Mouse (Mus musculus) macrophage (primary cell): ENCODE measurements around the gene Hba-a1. TPM values are rescaled to one million over a fixed set of nuclear protein-coding genes. Genes with fewer than 3 reads are reported as not detected.
"Not testable (repeated sequence)": the region's sequence is repeated elsewhere in the genome, so short reads cannot be mapped to it uniquely, and the experiment has no call there.

Source experiments
- H3K27ac ChIP-seq: fragments of 350-480 bp; formaldehyde crosslinking; 2 replicates; pipeline ENCODE4 v1.9.0; 2021
- H3K36me3 ChIP-seq: fragments of 350-480 bp; formaldehyde crosslinking; 2 replicates; pipeline ENCODE4 v1.9.0; 2021; ENCODE audit errors: inconsistent target
- H3K4me3 ChIP-seq: fragments of 350-480 bp; formaldehyde crosslinking; 2 replicates; pipeline ENCODE4 v1.9.0; 2021; ENCODE audit errors: inconsistent target
- H3K79me2 ChIP-seq: fragments of 350-480 bp; formaldehyde crosslinking; 2 replicates; pipeline ENCODE4 v1.9.0; 2021; ENCODE audit errors: inconsistent target
- whole genome bisulfite sequencing: methylation state at CpG from one replicate; pipeline ENCODE4 v1.1.7; 2026; ENCODE audit warnings: inconsistent platforms; ENCODE audit not compliant: missing documents; 5-methylcytosine and 5-hydroxymethylcytosine counted together
- polyA plus RNA-seq: library from polyadenylated mRNA; stranded (reverse); fragments of 250-400 nt; gene quantifications from 3 replicates; pipeline ENCODE4 v1.2.4, GENCODE M21; 2018; ENCODE audit warnings: inconsistent platforms
- total RNA-seq, 78 experiments: library from RNA; depleted of rRNA; stranded (reverse); fragments of 250-400 nt; gene quantifications; 1 replicate in 9 of 78; 2 replicates in 24 of 78; 3 replicates in 43 of 78; 4 replicates in 2 of 78; pipeline ENCODE4 v1.2.4; 2018; ENCODE audit warnings: inconsistent platforms in 56 of 78

Hba-a1 gene
- 1 to 10 TPM in 3 of 26 experiments, not detected in 23; 1.5 to 2.4 (median 1.6) TPM for total RNA-seq (2018; cell fraction: chromatin; rRNA removed)
- not detected for total RNA-seq (2018; cell fraction: cytosol; rRNA removed)
- total RNA-seq (2018; cell fraction: nucleus; rRNA removed) = not detected
- not detected in 3 replicates for polyA plus RNA-seq

DNA sequence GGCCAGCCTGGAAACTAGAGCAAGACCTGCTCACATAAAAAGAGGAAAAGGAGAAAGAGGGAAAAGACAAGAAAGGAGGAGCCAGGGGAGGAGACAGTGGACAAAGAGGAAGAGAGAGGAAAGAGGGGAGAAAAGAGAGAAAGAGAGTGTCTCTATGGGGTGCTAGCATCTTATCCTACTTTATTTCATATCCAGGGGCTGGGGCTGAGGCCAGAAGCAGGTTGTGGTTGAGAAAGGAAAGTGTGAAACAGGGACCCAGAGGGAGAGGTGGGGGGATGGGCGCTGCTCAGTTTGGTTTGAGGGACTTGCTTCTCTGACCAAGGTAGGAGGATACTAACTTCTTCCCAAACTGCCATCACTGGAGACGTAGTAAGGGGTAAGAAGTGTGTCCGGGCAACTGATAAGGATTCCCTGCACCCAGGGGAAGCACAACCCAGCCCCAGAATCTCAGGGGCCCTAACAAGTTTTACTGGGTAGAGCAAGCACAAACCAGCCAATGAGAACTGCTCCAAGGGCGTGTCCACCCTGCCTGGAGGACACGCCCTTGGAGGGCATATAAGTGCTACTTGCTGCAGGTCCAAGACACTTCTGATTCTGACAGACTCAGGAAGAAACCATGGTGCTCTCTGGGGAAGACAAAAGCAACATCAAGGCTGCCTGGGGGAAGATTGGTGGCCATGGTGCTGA is at the start of gene Hba-a1:
Gene Hba-a1 (plus strand): TSS at position 421 of the 687 bp plus-strand sequence.
- not testable (repeated sequence) for H3K4me3 ChIP-seq, H3K36me3 ChIP-seq, H3K79me2 ChIP-seq, H3K27ac ChIP-seq
- WGBS = no CpG with 5 or more reads among the region's 5 CpGs

DNA sequence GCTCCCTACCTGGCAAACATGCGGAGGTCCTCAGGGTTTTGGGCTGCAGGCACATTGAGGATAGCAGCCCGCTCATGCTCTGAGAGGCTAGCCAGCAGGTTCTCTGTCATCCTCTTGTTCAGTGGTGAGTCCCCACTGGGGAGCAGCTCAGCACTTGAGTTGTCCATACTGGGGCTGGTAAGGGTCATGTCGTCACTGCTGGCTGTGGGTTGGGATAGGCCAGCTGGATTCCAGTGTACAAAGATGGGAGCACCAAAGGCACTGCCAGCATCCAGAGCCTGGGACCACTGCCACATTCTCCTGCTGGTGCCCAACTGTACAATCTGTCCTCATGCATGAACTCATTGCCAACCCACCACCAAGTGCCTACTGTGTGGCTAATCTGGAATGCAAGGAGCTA is 49.4 kb upstream of the Hba-a1 start:
- WGBS = 96% methylated on average over 3 of the region's 3 CpGs

DNA sequence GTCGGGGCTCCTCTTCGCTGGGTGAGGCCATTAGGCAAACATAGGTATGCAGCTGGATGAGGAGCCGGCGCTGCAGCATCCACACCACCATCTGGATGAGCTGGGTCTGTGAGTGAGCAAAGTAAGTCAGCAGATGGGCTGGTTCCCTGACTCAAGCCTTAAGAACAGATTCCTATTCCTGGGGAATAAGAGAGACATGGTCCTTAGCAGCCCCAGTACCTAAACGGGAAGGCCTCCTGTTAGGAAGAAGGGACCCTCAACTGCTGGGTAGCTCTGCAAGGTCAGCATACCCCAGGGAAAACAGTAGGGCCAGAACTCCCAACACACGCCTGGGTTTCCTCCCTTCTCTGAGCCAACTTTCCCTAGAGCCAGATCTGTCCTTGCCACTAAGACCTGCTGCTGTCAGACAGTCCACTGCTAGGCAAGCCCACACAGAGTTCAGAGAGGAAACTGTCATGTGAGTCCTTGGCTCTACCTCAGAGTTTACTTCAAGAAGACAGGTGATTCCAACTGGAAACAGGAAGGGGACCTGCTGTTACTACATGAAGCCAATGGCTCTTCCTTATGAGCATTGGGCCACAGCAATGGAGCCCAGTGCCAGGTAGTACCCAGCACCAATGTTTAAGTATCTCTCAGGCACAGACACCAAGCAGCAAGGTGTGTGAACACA is 48.4 kb upstream of the Hba-a1 start:
- Histone ChIP-seq H3K4me3 (no peak overlapping the region), H3K79me2 (no peaks in the 10 kb centered on the region), H3K36me3 (peaks cover 34% of the 10 kb centered on the region; the same call in 1 of the 2 replicates), H3K27ac (no peak overlapping the region)
- 97% methylated on average over 6 of the region's 6 CpGs for WGBS

More for the DNA sequence above, 49.4 kb upstream of the Hba-a1 start:
- Histone ChIP-seq H3K4me3 (no peak overlapping the region), H3K79me2 (no peaks in the 10 kb centered on the region), H3K36me3 (peaks cover 34% of the 10 kb centered on the region; the same call in 1 of the 2 replicates), H3K27ac (no peak overlapping the region)

DNA sequence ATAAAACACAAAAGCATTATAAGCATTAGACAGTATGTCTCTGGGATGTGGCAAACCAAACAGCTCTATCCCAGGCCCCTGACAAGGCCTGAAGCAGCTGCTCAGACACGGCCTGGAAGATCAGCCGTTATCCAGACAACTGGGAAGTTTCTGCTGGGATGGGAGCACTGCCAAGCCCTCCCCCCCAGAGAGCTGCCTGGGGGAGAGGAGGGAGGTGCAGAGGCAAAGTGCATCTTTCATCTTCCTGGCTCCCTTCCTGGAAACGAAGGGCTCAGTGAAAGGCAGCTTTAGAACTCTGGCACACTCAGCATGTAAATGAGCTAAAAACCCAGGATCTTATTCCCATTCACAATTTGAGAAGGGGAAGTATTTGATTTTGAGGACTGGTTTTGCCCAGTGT is 47.7 kb upstream of the Hba-a1 start:
- no peak overlapping the region for H3K27ac ChIP-seq
- 92% methylated on average over 3 of the region's 3 CpGs for WGBS

DNA sequence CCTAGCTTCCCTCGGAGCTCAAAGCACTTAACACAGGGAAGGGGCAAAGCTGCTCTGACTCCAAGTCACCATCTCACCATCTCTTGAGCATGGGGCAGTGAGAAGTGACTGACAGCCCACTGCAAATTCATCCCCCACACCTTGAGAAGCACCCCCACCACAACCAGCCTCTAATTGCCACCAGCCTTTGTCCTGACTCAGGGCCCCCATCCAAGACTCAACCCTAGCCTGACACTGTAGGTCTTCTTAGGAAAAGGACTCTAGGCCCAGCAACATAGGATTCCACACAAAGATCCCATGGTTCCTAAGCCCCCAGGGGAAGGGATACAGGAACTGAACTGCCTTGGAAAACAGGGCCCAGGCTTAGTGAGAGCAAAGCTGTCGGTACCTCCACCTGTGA is 47.2 kb upstream of the Hba-a1 start:
- 94% methylated on average over 2 of the region's 2 CpGs for whole genome bisulfite sequencing
- H3K27ac ChIP-seq = no peak overlapping the region
- no peak overlapping the region for H3K4me3 ChIP-seq
- no peaks in the 10 kb centered on the region for H3K79me2 ChIP-seq
- peaks cover 41% of the 10 kb centered on the region for H3K36me3 ChIP-seq

More for the DNA sequence above, 47.7 kb upstream of the Hba-a1 start:
- Histone ChIP-seq H3K79me2 (no peaks in the 10 kb centered on the region), H3K4me3 (no peak overlapping the region), H3K36me3 (peaks cover 36% of the 10 kb centered on the region)

DNA sequence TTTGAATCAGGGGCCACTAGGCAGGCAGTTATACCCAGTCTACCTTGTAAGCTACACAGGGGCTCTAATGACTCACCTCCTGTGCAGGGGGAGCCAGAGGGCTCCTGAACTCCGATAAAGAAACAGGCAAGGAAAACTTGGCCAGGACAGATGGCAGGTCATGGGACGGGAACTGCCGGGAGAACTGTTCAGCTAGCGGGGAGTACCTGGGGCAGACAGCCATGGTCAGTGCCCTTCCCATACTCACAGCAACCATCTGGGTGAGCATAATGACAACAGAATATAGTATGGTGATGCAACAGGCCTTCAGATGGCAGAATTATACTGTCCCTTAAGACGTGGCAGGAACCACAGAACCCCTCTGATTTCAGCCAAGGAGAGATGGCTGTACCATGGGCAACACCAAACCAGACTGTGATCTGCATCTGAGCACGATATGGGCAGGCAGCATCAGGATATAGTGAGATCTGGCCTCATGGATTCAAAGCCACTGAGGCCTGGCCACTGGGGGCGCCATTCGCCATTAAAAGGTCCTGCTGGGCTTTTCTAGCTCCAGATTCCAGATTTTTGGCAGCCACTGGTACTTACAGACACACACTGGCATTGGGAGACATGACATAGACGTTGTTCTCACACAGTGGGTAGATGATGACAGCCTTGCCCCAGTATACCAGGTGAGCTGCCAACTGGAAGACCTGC is 46.5 kb upstream of the Hba-a1 start:
- H3K36me3 ChIP-seq = peaks cover 42% of the 10 kb centered on the region
- 80% methylated on average over 9 of the region's 9 CpGs for WGBS
- H3K27ac ChIP-seq = no peak overlapping the region
- no peaks in the 10 kb centered on the region for H3K79me2 ChIP-seq
- no peak overlapping the region for H3K4me3 ChIP-seq

DNA sequence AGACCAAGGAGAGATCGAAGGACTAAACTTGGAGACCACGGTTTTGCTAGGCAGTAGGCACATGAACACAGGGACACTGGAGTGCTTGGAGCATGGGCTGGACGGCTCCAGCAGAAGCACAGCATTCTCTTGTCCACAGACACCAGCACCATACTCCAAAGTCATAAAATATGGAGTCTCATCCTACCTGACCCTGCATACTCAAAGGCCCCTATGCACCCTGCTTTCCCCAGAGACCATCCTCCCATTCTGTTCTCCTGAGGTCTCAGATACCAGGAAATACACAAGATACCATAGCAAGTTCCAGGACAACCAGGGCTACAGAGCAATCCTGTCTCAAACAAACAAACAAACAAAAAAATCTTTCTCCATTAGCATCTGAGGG is 45.9 kb upstream of the Hba-a1 start:
- 94% methylated on average over 3 of the region's 3 CpGs for WGBS
- peaks cover 37% of the 10 kb centered on the region for H3K36me3 ChIP-seq
- no peaks in the 10 kb centered on the region for H3K79me2 ChIP-seq
- H3K4me3 ChIP-seq = no peak overlapping the region
- H3K27ac ChIP-seq = no peak overlapping the region

DNA sequence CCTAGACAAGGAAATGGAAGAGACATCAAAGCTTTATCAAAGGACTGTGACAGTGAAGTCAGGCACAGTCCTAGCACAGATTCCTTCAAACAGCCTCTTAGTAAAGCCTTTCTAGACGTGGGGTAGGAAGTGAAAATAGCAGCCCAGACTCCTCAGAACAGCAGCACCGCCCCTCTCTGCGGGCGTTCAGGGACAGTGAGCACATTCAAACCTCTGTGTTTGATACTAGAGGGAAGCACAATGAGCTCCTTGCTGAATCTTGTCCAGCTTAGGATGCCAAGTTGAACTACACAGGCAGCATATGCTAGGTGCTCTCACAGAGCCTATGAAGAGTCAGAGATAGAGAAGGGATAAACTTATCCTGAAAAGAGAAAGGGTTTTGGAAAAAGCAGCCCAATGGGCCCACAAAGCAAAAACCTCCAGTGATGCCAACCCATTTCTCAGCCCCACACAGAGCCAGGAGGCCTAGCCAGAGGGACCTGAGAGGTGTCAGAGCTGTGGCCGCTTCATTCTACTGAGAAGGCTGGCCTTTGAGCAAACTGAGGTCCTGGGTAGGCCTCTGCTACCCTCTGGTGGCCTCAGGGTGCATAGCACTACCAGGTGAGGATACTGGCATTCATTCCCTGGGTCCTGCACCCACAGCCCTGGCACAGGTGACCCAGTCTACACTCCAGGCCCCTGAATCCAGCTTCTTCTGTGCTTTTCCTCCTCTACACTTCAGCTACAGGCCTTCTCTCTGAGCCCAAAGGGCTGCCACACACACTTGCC is 45.0 kb upstream of the Hba-a1 start:
- WGBS = 41% methylated on average over 4 of the region's 5 CpGs
- peaks cover 40% of the 10 kb centered on the region for H3K36me3 ChIP-seq
- no peaks in the 10 kb centered on the region for H3K79me2 ChIP-seq
- H3K4me3 ChIP-seq = no peak overlapping the region
- no peak overlapping the region for H3K27ac ChIP-seq

DNA sequence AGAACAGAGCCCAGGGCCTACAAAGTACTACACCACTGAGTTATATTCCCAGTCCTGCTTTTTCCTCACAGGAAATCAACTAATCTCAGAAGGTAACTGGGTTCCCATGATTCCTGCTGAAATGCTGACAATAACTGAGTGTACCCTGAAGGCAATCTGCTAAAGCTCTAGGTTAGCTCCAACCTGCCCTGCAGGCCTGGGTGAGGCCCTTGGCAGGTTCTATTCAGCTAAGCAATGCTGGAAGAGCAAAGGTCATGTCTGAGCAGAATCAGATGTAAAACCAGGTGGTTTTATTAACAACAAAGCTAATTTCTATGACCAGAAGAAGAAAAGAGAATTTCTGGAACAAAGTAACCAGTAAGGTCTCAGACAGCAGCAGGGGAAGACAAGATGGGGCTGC is 41.9 kb upstream of the Hba-a1 start:
- no peak overlapping the region for H3K27ac ChIP-seq
- H3K4me3 ChIP-seq = no peak overlapping the region
- peaks cover 33% of the 10 kb centered on the region for H3K36me3 ChIP-seq
- H3K79me2 ChIP-seq = no peaks in the 10 kb centered on the region

DNA sequence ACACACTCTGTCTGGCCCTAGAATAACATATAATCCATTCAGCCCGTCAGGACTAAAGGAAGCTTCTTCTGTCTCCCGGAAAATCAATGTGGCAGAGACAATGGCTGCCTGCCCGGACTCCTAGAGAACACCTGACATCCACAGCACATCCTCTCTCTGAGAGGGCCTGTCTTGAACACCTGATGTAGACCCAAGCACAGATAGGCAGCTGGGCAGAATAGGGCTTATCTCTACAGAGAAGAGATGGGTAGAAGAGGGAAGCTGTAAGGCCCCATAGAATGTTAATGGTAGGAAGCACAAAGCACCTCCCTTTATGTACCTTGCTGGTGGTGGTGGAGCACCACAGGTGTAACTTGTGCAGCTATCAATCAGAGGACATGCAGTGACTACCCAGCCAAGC is 41.1 kb upstream of the Hba-a1 start:
- Histone ChIP-seq H3K36me3 (peaks cover 33% of the 10 kb centered on the region), H3K4me3 (no peak overlapping the region), H3K79me2 (no peaks in the 10 kb centered on the region), H3K27ac (no peak overlapping the region)
- 93% methylated on average over 3 of the region's 3 CpGs for WGBS

DNA sequence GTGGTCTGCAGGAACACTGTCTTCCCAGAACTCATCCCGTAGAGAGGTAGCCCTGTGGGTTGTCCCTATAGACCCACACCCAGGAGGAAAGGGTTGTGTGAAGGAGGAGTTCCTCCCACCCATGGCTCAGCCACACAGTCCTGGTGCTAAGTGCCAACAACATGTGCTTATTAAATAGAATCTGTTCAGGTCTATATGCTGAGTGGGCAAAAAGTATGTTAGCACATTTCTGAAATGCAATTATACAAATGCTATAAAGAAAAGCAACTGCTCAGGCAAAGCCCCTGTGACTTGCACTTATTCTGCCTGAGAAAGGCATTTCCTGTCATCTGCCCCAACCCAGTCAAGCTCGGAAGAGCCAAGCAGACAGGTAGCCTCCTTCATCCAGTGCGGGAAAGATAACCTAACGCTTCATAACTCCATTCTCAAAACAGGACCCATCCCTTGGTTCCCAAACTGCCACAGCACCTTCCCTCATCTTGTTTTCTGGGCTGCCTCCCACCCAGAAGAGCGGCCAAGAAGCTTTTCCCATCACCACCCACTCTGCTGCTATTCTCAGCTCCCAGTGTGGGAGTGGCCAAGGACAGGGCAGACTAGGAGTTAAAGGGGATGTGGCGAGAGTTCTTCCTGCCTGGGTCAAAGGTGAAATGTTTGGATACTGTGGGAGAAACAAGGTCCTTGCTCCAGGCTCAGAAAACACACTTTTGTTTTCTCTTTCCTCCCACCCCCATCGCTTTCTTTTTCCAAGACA is 39.9 kb upstream of the Hba-a1 start:
- WGBS = 85% methylated on average over 7 of the region's 7 CpGs
- peaks cover 40% of the 10 kb centered on the region for H3K36me3 ChIP-seq

DNA sequence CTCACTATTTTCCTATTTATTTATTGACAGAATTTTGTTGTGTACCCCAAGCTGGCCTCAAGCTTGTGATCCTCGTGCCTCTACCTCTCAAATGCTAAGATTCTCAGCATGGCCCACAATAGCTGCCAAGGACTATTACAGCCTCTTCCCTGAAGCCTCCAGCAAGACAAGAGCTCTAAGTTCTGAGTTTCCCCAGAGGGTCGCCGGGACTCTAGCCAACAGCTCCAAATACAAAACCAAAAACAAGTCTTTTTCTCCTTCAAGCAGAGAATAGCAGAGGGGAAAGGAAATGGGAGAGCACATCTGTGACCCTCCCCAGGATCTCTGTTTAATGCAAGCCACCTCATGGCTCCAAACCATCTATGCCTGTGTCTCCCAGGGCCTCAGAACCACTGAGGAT is 39.2 kb upstream of the Hba-a1 start:
- 100% methylated on average over 3 of the region's 3 CpGs for WGBS
- no peak overlapping the region for H3K27ac ChIP-seq
- no peak overlapping the region for H3K4me3 ChIP-seq
- peaks cover 43% of the 10 kb centered on the region for H3K36me3 ChIP-seq
- no peaks in the 10 kb centered on the region for H3K79me2 ChIP-seq

More for the DNA sequence above, 39.9 kb upstream of the Hba-a1 start:
- H3K27ac ChIP-seq = no peak overlapping the region
- no peak overlapping the region for H3K4me3 ChIP-seq
- no peaks in the 10 kb centered on the region for H3K79me2 ChIP-seq

DNA sequence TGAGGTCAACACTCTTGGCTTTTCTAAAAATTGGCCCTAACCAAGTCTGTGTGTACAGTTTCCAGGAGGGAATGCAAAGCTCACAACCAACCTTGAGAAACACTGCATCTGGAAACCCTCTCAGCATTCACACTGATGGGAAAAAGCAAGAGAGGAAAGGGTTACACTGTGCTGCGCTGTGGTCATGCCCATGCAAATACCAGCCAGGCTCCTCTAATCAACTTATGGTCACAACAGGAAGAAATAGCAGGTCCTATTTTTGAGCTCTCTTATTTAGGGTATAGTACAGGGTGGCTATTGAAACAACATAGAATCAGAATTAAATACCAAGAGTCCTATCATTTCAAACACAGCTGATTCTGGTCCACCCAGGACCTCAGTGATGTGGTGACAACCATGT is 38.7 kb upstream of the Hba-a1 start:
- Histone ChIP-seq H3K79me2 (no peaks in the 10 kb centered on the region), H3K27ac (no peak overlapping the region), H3K36me3 (peaks cover 49% of the 10 kb centered on the region), H3K4me3 (no peak overlapping the region)
- 91% methylated on average over 1 of the region's 1 CpGs for WGBS

DNA sequence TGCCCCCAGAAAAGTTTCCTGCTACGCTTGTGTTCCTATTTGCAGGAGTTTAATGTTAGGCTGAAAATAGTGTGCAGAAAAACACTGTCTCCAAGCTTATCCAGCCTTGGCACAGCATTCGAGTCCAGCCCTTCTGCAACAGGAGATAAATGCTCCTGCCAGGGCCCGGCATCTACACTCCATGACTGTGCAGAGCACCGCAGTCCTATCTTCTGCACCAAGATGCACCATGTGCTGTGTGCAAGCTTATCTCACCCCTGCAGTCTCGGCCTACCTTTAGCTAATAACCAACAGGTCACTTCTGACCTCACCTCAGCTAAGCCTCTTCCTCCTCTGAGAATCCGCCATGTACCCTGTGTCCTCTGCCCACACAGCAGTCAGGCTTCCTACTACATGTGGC is 37.7 kb upstream of the Hba-a1 start:
- H3K4me3 ChIP-seq = no peak overlapping the region

More for the DNA sequence above, 37.7 kb upstream of the Hba-a1 start:
- H3K27ac ChIP-seq = no peak overlapping the region
- WGBS = 95% methylated on average over 6 of the region's 6 CpGs
- peaks cover 55% of the 10 kb centered on the region for H3K36me3 ChIP-seq
- no peaks in the 10 kb centered on the region for H3K79me2 ChIP-seq
